9 mouse cellular contexts compared by ENCODE assay signal in genomic region chr16:4682628-4683179, GRCm38 (mm10). TPM values are rescaled to one million over a fixed set of nuclear protein-coding genes. Genes with fewer than 3 reads are reported as not detected.
DNase-seq lines count a peak whose midpoint lies in the region; ATAC-seq and TF ChIP-seq lines count a peak whose summit lies in the region.
"Had no signal": no experiment of that assay in that cellular context is flagged by ENCODE, and none has a peak within 500 bp of the region (broad histone marks: within the 10 kb centered on the region; RNA-seq: fewer than 3 reads in every experiment).

No protein-coding gene starts in this region.

- peak overlapping the region; percentile 96; the same call in 1 of the 2 replicates for H3K9ac ChIP-seq in kidney, embryonic 15.5 days
- no peak overlapping the region for H3K9ac ChIP-seq in intestine, embryonic 15.5 days

- peaks cover 26% of the 10 kb centered on the region for H3K79me2 ChIP-seq in myocyte (ENCODE audit: control insufficient read depth, insufficient read depth)

- H3K9me3 ChIP-seq in kidney, embryonic 15.5 days (replicated peaks) = no peaks in the 10 kb centered on the region
- H3K9me3 ChIP-seq in embryonic facial prominence, embryonic 10.5 days = no peaks in the 10 kb centered on the region
- no peaks in the 10 kb centered on the region for H3K9me3 ChIP-seq in intestine, embryonic 15.5 days

- TF ChIP-seq POLR2A in myocyte (IDR thresholded peaks at IDR 0.05; ENCODE audit: insufficient read length, low read depth) = no peak

- no peaks in the 10 kb centered on the region for H3K27me3 ChIP-seq in kidney, embryonic 15.5 days
- H3K27me3 ChIP-seq in embryonic facial prominence, embryonic 10.5 days (replicated peaks; ENCODE audit: low read depth, poor library complexity, severe bottlenecking) = no peaks in the 10 kb centered on the region
- no peaks in the 10 kb centered on the region for H3K27me3 ChIP-seq in intestine, embryonic 15.5 days (replicated peaks)
- H3K27me3 ChIP-seq in myocyte (ENCODE audit: control insufficient read depth, insufficient read depth, insufficient read length) = no peaks in the 10 kb centered on the region

- peak overlapping the region; percentile 97; the same call in 1 of the 2 replicates for H3K4me3 ChIP-seq in kidney, embryonic 15.5 days (replicated peaks)
- peak overlapping the region; percentile 96 for H3K4me3 ChIP-seq in embryonic facial prominence, embryonic 10.5 days
- H3K4me3 ChIP-seq in intestine, embryonic 15.5 days (replicated peaks) = no peak overlapping the region
- H3K4me3 ChIP-seq in myocyte = peak overlapping the region; percentile 98

- H3K4me1 ChIP-seq in kidney, embryonic 15.5 days = peaks cover 34% of the 10 kb centered on the region
- peaks cover 41% of the 10 kb centered on the region for H3K4me1 ChIP-seq in embryonic facial prominence, embryonic 10.5 days
- peaks cover 20% of the 10 kb centered on the region for H3K4me1 ChIP-seq in intestine, embryonic 15.5 days (replicated peaks)

- ATAC-seq in kidney, embryonic 15.5 days (replicated peaks; ENCODE audit: low FRiP score) = no peak
- no peak for ATAC-seq in intestine, embryonic 15.5 days

- DNase-seq in kidney, adult 9 months = no peak
- DNase-seq in embryonic facial prominence, embryonic 10.5 days (ENCODE audit: low spot score) = no peak
- DNase-seq in left cerebral cortex, postnatal 14 days (ENCODE audit: low spot score in 2 of 2) = no peak
- DNase-seq in urinary bladder, postnatal 14 days (ENCODE audit: low spot score) = no peak
- DNase-seq in cerebellum, postnatal 4 days (ENCODE audit: low spot score in 2 of 2) = no peak
- DNase-seq: gastrocnemius, postnatal 14 days had no signal

- H3K27ac ChIP-seq in kidney, embryonic 15.5 days = peak overlapping the region; percentile 94; the same call in 1 of the 2 replicates
- H3K27ac ChIP-seq in embryonic facial prominence, embryonic 10.5 days (replicated peaks) = peak overlapping the region; percentile 87; the same call in 1 of the 2 replicates
- no peak overlapping the region for H3K27ac ChIP-seq in intestine, embryonic 15.5 days

- peaks cover 9% of the 10 kb centered on the region for H3K36me3 ChIP-seq in kidney, embryonic 15.5 days
- peaks cover 11% of the 10 kb centered on the region for H3K36me3 ChIP-seq in embryonic facial prominence, embryonic 10.5 days (replicated peaks)
- no peaks in the 10 kb centered on the region for H3K36me3 ChIP-seq in intestine, embryonic 15.5 days
- H3K36me3 ChIP-seq in myocyte (ENCODE audit: control insufficient read depth, insufficient read depth) = peaks cover 10% of the 10 kb centered on the region

- WGBS in kidney, embryonic 15.5 days = 81% methylated on average over 4 of the region's 4 CpGs
- WGBS in embryonic facial prominence, embryonic 10.5 days = 82% methylated on average over 4 of the region's 4 CpGs
- 71% methylated on average over 4 of the region's 4 CpGs for WGBS in intestine, embryonic 15.5 days

- peak overlapping the region; percentile 89 for H3K4me2 ChIP-seq in kidney, embryonic 15.5 days
- peak overlapping the region; percentile 85 for H3K4me2 ChIP-seq in intestine, embryonic 15.5 days (replicated peaks)
- H3K4me2 ChIP-seq in myocyte (ENCODE audit: low read depth) = peak overlapping the region; percentile 87

- intact Hi-C loops in left cerebral cortex, postnatal 14 days (cut with DNase I) = no loop called here

- H3ac ChIP-seq in myocyte (ENCODE audit: control insufficient read depth, insufficient read length) = peak overlapping the region; percentile 31

TF ChIP-seq in myocyte, 11 proteins besides CTCF, POLR2A, EP300 and RAD21:
- TF ChIP-seq E2F4 (IDR thresholded peaks at IDR 0.05; ENCODE audit: insufficient read depth) (no peak), TCF12 (IDR thresholded peaks at IDR 0.05; ENCODE audit: insufficient read depth, poor library complexity, severe bottlenecking) (no peak), MAX (IDR thresholded peaks at IDR 0.05; ENCODE audit: low read depth) (no peak), REST (IDR thresholded peaks at IDR 0.05; ENCODE audit: insufficient read depth, insufficient read length) (no peak), CEBPB (IDR thresholded peaks at IDR 0.05; ENCODE audit: insufficient read depth, poor library complexity, severe bottlenecking) (no peak), USF1 (IDR thresholded peaks at IDR 0.05; ENCODE audit: low read depth) (no peak)

RNA-seq across cellular contexts. Expression of gene Coro7, which starts 3.1 kb away (rescaled TPM):
- 19.8 and 22.0 TPM in 2 replicates for polyA plus RNA-seq in kidney, embryonic 15.5 days (2015; fragmentation: Nextera tagmentation; extraction: Ambion mirVana)
- polyA plus RNA-seq in embryonic facial prominence, embryonic 10.5 days (2016; fragmentation: Nextera tagmentation; extraction: Ambion mirVana) = 23.3 and 23.9 TPM in 2 replicates
- 22.7 and 23.2 TPM in 2 replicates for polyA plus RNA-seq in intestine, embryonic 15.5 days (2015; fragmentation: Nextera tagmentation; extraction: Ambion mirVana)
- polyA plus RNA-seq in myocyte (2012; fragmentation: generic; extraction: Trizol) = 15.2 TPM
- 10 to 100 TPM; 81.1 to 93.9 TPM for total RNA-seq in left cerebral cortex, postnatal 14 days (2021)

RNA-seq across cellular contexts. Expression of gene Nmral1, which starts 36.5 kb away (rescaled TPM):
- polyA plus RNA-seq in kidney, embryonic 15.5 days (2015; fragmentation: Nextera tagmentation; extraction: Ambion mirVana) = 98.2 and 99.8 TPM in 2 replicates
- 218 and 228 TPM in 2 replicates for polyA plus RNA-seq in embryonic facial prominence, embryonic 10.5 days (2016; fragmentation: Nextera tagmentation; extraction: Ambion mirVana)
- polyA plus RNA-seq in intestine, embryonic 15.5 days (2015; fragmentation: Nextera tagmentation; extraction: Ambion mirVana) = 48.5 and 50.7 TPM in 2 replicates
- 13.3 TPM for polyA plus RNA-seq in myocyte (2012; fragmentation: generic; extraction: Trizol)
- 1 to 10 TPM; 8.3 to 10.0 TPM for total RNA-seq in left cerebral cortex, postnatal 14 days (2021)

RNA-seq across cellular contexts. Expression of gene Dnaja3, which starts 42.9 kb away (rescaled TPM):
- 77.7 and 81.4 TPM in 2 replicates for polyA plus RNA-seq in kidney, embryonic 15.5 days (2015; fragmentation: Nextera tagmentation; extraction: Ambion mirVana)
- 66.6 and 66.7 TPM in 2 replicates for polyA plus RNA-seq in embryonic facial prominence, embryonic 10.5 days (2016; fragmentation: Nextera tagmentation; extraction: Ambion mirVana)
- polyA plus RNA-seq in intestine, embryonic 15.5 days (2015; fragmentation: Nextera tagmentation; extraction: Ambion mirVana) = 86.5 and 92.1 TPM in 2 replicates
- 69.5 TPM for polyA plus RNA-seq in myocyte (2012; fragmentation: generic; extraction: Trizol)
- total RNA-seq in left cerebral cortex, postnatal 14 days (2021) = 10 to 100 TPM; 63.6 to 65.9 TPM

RNA-seq across cellular contexts. Expression of gene Vasn, which starts 43.0 kb away (rescaled TPM):
- polyA plus RNA-seq in kidney, embryonic 15.5 days (2015; fragmentation: Nextera tagmentation; extraction: Ambion mirVana) = 22.7 and 23.5 TPM in 2 replicates
- polyA plus RNA-seq in embryonic facial prominence, embryonic 10.5 days (2016; fragmentation: Nextera tagmentation; extraction: Ambion mirVana) = 14.4 and 16.2 TPM in 2 replicates
- polyA plus RNA-seq in intestine, embryonic 15.5 days (2015; fragmentation: Nextera tagmentation; extraction: Ambion mirVana) = 14.1 and 15.1 TPM in 2 replicates
- polyA plus RNA-seq in myocyte (2012; fragmentation: generic; extraction: Trizol) = 34.7 TPM
- 10 to 100 TPM in 1 of 2 experiments, 1 to 10 TPM in 1; 8.3 to 10.9 TPM for total RNA-seq in left cerebral cortex, postnatal 14 days (2021)

RNA-seq across cellular contexts. Expression of gene Hmox2, which starts 43.5 kb away (rescaled TPM):
- polyA plus RNA-seq in kidney, embryonic 15.5 days (2015; fragmentation: Nextera tagmentation; extraction: Ambion mirVana) = 106 and 111 TPM in 2 replicates
- 84.6 and 91.9 TPM in 2 replicates for polyA plus RNA-seq in embryonic facial prominence, embryonic 10.5 days (2016; fragmentation: Nextera tagmentation; extraction: Ambion mirVana)
- polyA plus RNA-seq in intestine, embryonic 15.5 days (2015; fragmentation: Nextera tagmentation; extraction: Ambion mirVana) = 90.4 and 91.7 TPM in 2 replicates
- 46.7 TPM for polyA plus RNA-seq in myocyte (2012; fragmentation: generic; extraction: Trizol)
- total RNA-seq in left cerebral cortex, postnatal 14 days (2021) = 10 to 100 TPM; 73.2 to 76.1 TPM
